ENCODE assay signal across 8 mouse cellular contexts in genomic region chr1:180230580-180230979, GRCm38 (mm10). TPM values are rescaled to one million over a fixed set of nuclear protein-coding genes. Genes with fewer than 3 reads are reported as not detected.
DNase-seq lines count a peak whose midpoint lies in the region; ATAC-seq and TF ChIP-seq lines count a peak whose summit lies in the region.

No protein-coding gene starts in this region.

- H3K4me3 ChIP-seq in forebrain, embryonic 11.5 days (ENCODE audit: low read depth, low read length): no peak overlapping the region
- H3K4me3 ChIP-seq in forebrain, embryonic 13.5 days: no peak overlapping the region
- H3K4me3 ChIP-seq in lung, embryonic 14.5 days (ENCODE audit: low read depth, low read length): no peak overlapping the region

- no peaks in the 10 kb centered on the region for H3K27me3 ChIP-seq in forebrain, embryonic 11.5 days (ENCODE audit: control insufficient read depth, insufficient read depth, low read length)
- H3K27me3 ChIP-seq in forebrain, embryonic 13.5 days: no peaks in the 10 kb centered on the region
- no peaks in the 10 kb centered on the region for H3K27me3 ChIP-seq in lung, embryonic 14.5 days (ENCODE audit: insufficient read depth, low read length)

- no peak for ATAC-seq in forebrain, embryonic 11.5 days (replicated peaks; ENCODE audit: low FRiP score)
- no peak for ATAC-seq in forebrain, embryonic 13.5 days
- ATAC-seq in lung, embryonic 14.5 days (ENCODE audit: insufficient read depth): no peak
- ATAC-seq in cerebellum, adult (ENCODE audit: insufficient number of reproducible peaks, low FRiP score, low TSS enrichment): no peak

- no peaks in the 10 kb centered on the region for H3K9me3 ChIP-seq in forebrain, embryonic 11.5 days (ENCODE audit: control insufficient read depth, low read length)
- no peaks in the 10 kb centered on the region; the same call in 1 of the 2 replicates for H3K9me3 ChIP-seq in forebrain, embryonic 13.5 days (replicated peaks)
- H3K9me3 ChIP-seq in lung, embryonic 14.5 days (ENCODE audit: low read depth, low read length): no peaks in the 10 kb centered on the region

- no peak overlapping the region for H3K27ac ChIP-seq in forebrain, embryonic 11.5 days (ENCODE audit: low read depth, low read length)
- no peak overlapping the region for H3K27ac ChIP-seq in forebrain, embryonic 13.5 days
- H3K27ac ChIP-seq in lung, embryonic 14.5 days (ENCODE audit: low read depth): no peak overlapping the region

- peak; percentile 78 for TF ChIP-seq CTCF in lung, embryonic 14.5 days (IDR thresholded peaks at IDR 0.05; ENCODE audit: low read depth)

- no peak overlapping the region for H3K9ac ChIP-seq in forebrain, embryonic 11.5 days (ENCODE audit: low read length)
- H3K9ac ChIP-seq in forebrain, embryonic 13.5 days: no peak overlapping the region
- H3K9ac ChIP-seq in lung, embryonic 14.5 days: no peak overlapping the region

- intact Hi-C loops in gastrocnemius, postnatal 36 days (cut with DNase I): loop anchor here (5.0 kb wide), 1 partner anchor 368 kb away; no protein-coding TSS in a partner anchor

- 19% methylated on average over 2 of the region's 2 CpGs for WGBS in forebrain, embryonic 11.5 days
- 25% methylated on average over 2 of the region's 2 CpGs for WGBS in forebrain, embryonic 13.5 days
- 30% methylated on average over 2 of the region's 2 CpGs for WGBS in lung, embryonic 14.5 days

- DNase-seq in forebrain, embryonic 11.5 days (ENCODE audit: low spot score): peak; percentile 64
- peak; percentile 68 for DNase-seq in lung, embryonic 14.5 days
- no peak for DNase-seq in lung, postnatal 25 days (ENCODE audit: low spot score)
- DNase-seq in brain, adult 2 months (ENCODE audit: low read depth, low spot score): peak; percentile 30
- peak; percentile 61 for DNase-seq in retina, embryonic 14.5 days (ENCODE audit: low spot score)
- no peak for DNase-seq in gastrocnemius, postnatal 36 days

- peaks cover 5% of the 10 kb centered on the region for H3K4me1 ChIP-seq in forebrain, embryonic 11.5 days (replicated peaks; ENCODE audit: control insufficient read depth, insufficient read depth, low read length)
- H3K4me1 ChIP-seq in forebrain, embryonic 13.5 days: peaks cover 10% of the 10 kb centered on the region
- H3K4me1 ChIP-seq in lung, embryonic 14.5 days (ENCODE audit: insufficient read depth): 0 out of 2 replicates have a peak, but pooled peaks cover 5% of the 10 kb centered on the region

- H3K36me3 ChIP-seq in forebrain, embryonic 11.5 days (ENCODE audit: control insufficient read depth, insufficient read depth, low read length): no peaks in the 10 kb centered on the region
- no peaks in the 10 kb centered on the region for H3K36me3 ChIP-seq in forebrain, embryonic 13.5 days (ENCODE audit: poor library complexity, severe bottlenecking)
- H3K36me3 ChIP-seq in lung, embryonic 14.5 days (ENCODE audit: insufficient read depth): no peaks in the 10 kb centered on the region

- no peak overlapping the region for H3K4me2 ChIP-seq in forebrain, embryonic 11.5 days (ENCODE audit: low read depth, low read length, severe bottlenecking)
- no peak overlapping the region for H3K4me2 ChIP-seq in forebrain, embryonic 13.5 days
- H3K4me2 ChIP-seq in lung, embryonic 14.5 days: no peak overlapping the region

RNA-seq across cellular contexts. Expression of gene Coq8a, which starts 31.2 kb away (rescaled TPM):
- polyA plus RNA-seq in forebrain, embryonic 11.5 days (2014; fragmentation: Nextera tagmentation; extraction: Ambion mirVana): 1.4 and 1.5 TPM in 2 replicates
- polyA plus RNA-seq in forebrain, embryonic 13.5 days (2015; fragmentation: Nextera tagmentation; extraction: Ambion mirVana): 1.5 and 1.6 TPM in 2 replicates
- polyA plus RNA-seq in lung, embryonic 14.5 days (2014; fragmentation: Nextera tagmentation; extraction: Ambion mirVana): 4.5 and 5.2 TPM in 2 replicates
- 1,000 to 10,000 TPM in 1 of 2 experiments, 100 to 1,000 TPM in 1; 793 to 1,026 TPM for total RNA-seq in gastrocnemius, postnatal 36 days (2021)

RNA-seq across cellular contexts. Expression of gene Psen2, which starts 32.7 kb away (rescaled TPM):
- 5.7 and 6.1 TPM in 2 replicates for polyA plus RNA-seq in forebrain, embryonic 11.5 days (2014; fragmentation: Nextera tagmentation; extraction: Ambion mirVana)
- polyA plus RNA-seq in forebrain, embryonic 13.5 days (2015; fragmentation: Nextera tagmentation; extraction: Ambion mirVana): 7.3 and 9.7 TPM in 2 replicates
- 7.9 and 9.8 TPM in 2 replicates for polyA plus RNA-seq in lung, embryonic 14.5 days (2014; fragmentation: Nextera tagmentation; extraction: Ambion mirVana)
- 1 to 10 TPM; 7.9 to 8.0 TPM for total RNA-seq in gastrocnemius, postnatal 36 days (2021)

Comparison
In these comparisons a context has a peak if more than half of its experiments do, and no peak if none do; other contexts are left out.
1. DNase-seq: peak in forebrain, embryonic 11.5 days (single experiment), lung, embryonic 14.5 days (single experiment), brain, adult 2 months (single experiment) and retina, embryonic 14.5 days (single experiment); none in lung, postnatal 25 days (single experiment) and gastrocnemius, postnatal 36 days (0 of 2).